Mouse (Mus musculus) WW6 (cell line): ENCODE data around the gene Rbm7.
"Not testable (repeated sequence)": the region's sequence is repeated elsewhere in the genome, so short reads cannot be mapped to it uniquely, and the experiment has no call there.

ENCODE experiments used
- DNase-seq: peaks from one replicate; pipeline ENCODE4 v3.0.0-alpha.2; 2013; ENCODE audit warnings: low read depth, low spot score

The Rbm7 gene

DNA sequence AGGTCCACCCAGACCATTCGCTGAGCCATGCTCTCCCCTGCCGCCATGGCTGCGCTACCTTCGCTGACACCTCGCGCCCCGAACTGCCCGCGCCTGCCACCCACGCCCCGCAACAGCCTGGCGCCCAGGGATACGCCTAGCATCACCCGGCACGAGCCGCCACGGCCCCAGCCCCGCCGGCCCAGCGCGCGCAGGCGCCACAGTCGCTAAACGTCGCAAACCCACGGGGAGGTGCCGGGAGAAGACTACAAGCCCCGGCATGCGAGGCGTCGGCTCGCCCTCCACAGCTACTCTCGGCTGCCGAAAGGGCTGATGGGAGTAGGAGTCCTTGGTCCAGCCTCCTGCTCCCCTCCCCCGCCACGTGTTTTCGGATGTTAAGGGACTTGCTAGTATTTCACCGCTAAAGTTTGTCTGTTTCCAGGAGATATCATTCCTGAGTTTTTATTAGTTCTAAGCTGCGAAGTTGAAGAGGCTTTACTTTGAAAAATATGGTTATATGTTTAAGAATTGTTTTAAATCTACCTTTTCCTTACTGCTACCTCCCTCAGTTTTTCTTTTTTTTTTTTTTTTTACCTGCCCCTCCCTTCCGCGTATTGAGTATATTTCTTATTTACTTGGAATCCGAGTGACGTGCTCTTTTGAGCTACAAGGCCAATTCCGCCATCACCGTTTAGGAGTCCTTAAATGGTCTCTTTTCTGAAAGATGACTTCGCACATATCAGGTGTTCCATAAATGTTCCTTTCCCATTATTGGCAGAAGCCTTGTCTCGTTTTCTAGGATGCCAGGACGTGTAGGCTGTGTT, 14.5 kb downstream of the Rbm7 start, which contains the start of gene Rexo2:
Rexo2 (minus strand) TSS at position 213 of the 803 bp plus-strand sequence.
- peak; percentile 83 for DNase-seq

DNA sequence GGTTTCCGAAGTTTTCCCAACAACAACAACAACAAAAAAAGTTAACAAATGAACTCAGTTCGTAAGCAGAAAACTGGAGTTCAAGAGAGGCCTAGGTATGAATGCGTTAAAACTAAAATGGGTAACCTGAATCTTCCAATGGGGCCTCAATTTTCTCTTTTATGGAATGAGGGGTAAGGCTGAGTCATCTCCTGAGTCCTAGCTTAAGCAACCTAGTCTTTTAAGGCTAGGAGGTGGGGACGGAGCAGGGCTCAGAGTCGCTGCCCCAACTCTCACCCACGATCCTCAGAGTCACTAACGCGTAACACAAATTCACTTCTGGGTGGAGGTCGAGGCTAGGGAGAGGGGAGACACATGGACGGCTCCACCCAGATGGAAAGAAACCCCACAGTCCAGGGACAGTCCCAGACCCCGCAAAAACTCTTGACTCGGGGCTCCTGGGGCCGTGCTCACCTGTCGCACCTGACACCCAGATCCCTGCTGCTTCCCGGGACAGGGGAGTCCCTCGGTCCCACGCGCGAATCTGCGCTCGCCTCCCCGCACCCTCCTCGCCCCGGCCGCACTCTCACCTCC, 15.2 kb downstream of the Rbm7 start:
- no peak for DNase-seq

DNA sequence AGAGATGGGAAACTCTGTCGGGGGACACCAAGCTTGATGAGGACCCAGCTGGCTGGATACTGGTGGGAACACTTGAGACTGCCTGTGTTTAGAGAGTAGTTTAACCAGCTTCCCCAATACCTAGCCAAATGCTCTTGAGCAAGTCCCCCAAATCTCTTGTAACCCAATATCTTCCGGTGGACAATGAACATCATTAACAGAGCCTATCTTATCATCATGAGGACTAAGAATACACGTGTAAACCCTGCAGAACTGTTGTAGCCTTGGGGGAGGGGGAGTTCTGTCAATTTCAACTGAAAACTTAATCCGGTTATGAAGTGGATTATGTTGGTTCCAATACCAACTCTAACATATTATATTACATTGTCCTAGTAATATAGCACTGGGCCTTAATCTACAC, 16.3 kb downstream of the Rbm7 start:
- DNase-seq, result no peak

DNA sequence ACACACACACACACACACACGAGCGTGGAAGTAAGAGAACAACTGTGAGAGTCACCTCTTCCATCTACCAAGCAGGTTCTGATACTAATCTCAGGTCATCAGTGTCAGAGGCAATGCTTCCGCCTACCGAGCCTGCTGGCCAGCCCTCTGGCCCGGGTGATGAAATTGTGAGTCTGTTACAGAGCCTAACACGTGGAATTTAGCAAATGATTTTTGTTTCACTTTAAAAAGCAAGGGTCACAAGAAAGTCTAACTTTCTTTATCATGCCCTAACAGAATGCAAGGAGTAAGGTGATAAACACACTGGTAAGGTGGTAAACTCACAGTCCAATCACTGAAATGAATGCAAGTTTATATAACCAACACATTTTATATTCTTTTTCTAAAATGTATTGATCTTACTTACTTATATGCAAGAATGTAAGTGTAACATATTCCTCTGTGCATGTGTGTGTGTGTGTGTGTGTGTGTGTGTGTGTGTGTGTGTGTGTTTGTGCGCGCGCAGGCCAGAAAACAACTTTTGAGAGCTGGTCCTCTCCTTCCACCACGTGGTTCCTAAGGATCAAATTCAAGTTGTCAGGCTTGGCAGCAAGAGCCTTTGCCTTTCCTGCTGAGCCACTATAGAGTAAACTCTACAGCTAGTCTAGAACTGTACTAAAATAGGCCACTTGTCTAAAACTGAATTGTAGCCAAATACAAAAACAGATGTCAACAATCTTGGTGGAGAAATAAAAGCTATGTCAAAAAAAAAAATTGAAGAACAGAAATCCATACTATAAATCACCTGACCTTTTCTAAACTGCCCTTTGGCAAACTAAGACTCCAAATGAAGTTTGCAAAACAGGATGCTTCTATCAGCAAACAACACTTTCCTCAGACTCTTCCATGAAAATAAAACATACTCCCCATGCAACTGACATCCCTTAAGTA, 18.6 kb downstream of the Rbm7 start:
- no peak for DNase-seq

DNA sequence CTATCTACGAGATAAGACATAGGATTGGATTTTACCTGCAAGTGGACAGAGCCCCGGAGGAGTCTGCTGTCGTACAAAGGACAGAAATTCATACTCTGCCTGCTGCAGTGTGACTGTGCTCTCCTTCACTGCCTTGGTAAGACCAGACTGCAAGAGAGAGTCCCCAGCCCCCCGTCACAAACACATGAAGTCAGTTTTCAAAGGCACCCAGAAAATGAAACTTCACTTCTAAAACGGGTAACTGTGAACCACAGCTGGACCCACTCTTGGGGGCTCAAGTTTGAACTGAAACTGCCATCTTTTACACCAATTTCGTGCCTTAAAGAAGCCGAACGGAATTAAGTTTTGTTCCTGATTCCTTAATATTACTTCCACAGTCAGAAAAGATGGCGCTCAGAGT, 20.7 kb downstream of the Rbm7 start:
- DNase-seq, result no peak

DNA sequence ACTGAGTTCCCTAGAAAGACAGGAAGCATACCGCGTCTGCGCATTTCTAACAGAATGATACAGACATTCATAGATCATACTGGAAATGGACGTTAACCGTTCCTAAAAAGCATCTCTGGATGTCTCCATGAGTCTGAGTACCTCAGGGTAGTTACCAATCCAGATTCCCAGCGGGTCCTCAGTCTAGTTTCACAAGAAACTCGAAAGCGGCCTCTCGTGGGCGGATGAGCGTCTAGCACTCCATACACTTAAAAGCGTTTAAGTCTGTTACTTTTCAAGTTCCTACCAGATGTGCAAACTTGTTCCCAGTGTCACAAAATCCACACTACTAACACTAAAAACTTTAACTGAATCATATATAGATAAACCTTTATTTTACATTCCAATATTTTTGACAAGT, 22.0 kb downstream of the Rbm7 start:
- DNase-seq, result no peak

DNA sequence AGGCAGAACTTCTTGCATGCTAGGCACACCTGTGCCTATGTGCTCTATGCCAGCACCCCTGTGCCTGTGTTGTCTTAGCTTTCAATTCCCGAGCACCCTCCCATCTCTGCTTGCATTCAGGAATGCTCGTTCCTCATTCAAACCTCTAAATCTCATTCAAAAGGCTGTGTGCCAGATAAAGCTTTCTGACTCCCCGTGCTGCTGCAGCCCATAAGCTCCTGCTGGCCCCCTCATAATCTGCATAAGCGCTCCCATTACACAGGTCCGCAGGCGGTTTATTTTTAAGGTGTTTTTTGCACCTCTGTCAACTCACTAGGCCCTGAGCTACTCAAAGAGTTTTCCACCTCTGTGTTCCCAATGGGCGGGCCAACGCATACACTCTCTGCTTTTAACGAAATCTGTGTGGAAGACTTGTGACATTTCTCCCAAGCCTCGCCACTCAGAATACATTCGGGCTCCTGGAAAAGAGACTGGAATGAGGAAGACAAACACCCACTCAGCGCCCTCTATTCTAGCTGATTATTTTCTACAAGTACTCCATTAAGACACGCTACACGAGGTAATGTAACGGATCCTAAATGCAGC, 22.6 kb downstream of the Rbm7 start:
- DNase-seq, result no peak

DNA sequence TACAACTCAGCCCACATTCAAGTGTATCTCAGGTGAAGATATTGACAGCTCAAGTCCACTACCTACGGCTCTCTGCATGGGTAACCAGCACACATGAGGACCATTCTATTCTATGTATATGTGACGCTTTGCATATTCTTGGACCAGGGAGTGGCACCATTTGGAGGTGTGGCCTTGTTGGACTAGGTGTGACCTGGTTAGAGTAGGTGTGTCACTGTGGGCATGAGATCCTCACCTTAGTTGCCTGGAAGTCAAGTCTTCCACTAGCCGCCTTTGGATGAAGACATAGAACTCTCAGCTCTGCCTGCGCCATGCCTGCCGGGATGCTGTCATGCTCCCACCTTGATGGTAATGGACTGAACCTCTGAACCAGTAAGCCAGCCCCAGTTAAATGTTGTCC, 27.6 kb downstream of the Rbm7 start:
- DNase-seq, result not testable (repeated sequence)

DNA sequence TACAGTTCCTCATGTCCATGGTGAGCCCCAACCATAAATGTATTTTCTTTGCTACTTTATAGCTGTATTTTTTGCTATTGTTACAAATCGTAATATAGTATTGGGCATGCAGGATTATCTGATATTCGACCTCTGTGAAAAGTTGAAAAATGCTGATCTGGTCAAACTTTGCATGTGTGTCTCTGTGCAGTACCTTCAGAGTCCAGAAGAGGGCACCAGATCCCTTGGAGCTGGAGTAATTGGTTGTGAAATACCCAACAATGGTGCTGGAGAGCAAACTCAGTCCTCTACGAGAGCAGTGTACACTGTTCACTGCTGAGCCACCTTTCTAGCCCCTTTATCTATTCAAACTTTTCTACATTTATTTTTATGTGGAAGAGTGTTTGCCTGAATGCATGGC, 28.3 kb downstream of the Rbm7 start:
- no peak for DNase-seq

DNA sequence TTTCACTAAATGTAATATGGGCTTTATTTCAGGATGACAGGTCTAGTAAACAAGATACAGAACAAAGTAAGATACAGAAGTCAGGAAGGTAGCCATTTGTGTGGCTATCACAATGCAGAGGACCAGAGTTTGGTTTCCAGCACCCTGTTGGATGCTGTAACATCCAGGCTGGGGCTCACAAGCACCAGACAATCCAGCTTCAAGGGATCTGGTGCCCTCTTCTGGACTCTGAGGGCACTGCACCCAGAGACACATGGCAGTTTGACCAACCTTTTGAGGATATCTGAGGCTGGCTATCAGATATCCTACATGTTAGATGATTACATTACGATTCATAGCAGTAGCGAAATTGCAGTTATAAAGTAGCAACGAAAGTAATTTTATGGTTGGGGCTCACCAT, 29.4 kb downstream of the Rbm7 start:
- DNase-seq, result no peak

DNA sequence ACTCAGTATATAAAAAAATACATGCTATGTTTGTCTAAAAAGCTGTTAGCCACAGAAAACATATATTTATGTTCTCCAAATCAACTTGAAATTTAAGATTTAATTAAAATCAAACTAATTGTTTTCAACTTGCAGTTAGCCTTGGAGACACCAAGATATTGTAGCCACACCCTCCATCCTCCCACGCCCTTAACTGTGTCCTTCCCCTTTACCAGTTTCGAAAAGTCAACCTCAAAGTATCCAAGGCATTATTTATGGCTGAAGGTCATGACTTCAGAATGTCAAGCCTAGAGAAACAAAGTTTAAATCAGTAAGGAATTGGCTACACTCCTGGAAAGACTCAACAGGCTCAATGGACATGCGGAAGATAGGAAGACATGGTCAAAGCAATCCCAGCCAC, 33.6 kb downstream of the Rbm7 start:
- DNase-seq, result no peak

DNA sequence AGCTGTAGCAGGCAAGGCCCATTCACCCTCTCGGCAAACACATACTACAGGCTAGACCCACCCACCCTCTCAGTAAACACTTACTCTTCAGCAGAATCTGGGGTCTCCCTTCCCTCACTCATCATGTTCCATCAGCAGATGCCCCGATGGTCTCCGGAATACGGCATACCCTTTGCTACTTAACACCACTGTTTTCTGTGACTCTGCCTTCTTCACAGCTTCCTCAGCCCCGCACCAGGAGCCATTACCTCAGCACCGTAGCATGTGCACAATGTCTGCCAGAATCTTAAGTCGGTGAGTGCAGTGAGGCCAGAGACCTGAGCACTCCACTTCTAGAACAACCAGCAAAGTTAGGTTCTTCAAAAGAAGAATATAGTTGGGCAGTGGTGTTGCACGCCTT, 34.4 kb downstream of the Rbm7 start:
- DNase-seq, result no peak

DNA sequence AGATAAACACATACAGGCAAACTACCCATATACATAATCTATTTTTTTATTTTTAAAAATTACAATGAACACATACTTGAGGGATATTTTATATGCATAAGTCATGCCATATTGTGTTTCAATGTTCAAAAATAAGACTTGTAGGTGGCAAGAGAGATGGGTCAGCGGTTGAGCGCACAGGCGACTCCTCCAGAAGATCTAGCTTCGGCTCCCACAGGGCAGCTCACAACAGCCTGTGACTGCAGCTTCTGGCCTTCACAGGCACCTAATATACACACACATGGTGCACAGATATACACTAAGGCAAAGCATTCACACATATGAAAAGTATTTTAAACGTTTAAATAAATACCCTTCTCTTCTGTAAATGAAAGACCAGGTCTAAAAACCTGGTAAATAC, 35.7 kb downstream of the Rbm7 start:
- no peak for DNase-seq

DNA sequence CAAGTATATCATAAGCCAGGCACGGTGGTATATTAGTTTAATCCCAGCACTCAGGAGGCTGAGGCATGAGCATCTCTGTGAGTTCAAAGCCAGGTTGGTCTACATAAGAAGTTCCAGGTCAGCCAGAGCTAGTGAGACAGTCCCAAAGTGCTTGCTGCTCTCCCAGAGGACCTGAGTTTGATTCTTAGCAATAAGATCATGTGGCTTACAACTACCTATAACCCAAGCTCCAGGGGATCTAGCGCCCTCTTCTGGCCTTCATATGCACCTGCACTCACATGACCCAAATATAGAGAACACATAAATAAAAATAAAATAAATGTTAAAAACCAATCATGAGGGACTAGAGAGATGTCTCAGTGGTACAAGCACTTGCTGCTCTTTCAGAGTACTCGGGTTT, 36.2 kb downstream of the Rbm7 start:
- no peak for DNase-seq

DNA sequence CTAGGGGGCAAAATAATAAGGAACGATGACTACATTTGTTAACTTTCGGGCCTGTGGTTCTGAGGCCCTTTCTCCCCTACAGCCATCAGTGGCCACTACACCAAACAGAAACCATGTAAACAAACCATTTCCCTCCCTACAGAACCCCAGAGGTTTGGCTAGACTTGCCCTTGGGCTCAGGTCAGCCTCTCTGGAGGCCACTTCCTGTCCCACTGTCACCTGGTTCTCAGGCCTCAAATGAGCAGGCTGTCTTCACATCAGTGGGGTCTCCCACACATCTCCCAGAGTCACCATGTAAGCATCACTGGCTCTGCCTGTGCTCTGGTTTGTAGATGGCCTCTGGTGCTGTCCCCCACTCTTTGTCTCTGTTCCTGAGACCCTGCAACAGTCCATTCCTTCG, 39.1 kb downstream of the Rbm7 start:
- no peak for DNase-seq

DNA sequence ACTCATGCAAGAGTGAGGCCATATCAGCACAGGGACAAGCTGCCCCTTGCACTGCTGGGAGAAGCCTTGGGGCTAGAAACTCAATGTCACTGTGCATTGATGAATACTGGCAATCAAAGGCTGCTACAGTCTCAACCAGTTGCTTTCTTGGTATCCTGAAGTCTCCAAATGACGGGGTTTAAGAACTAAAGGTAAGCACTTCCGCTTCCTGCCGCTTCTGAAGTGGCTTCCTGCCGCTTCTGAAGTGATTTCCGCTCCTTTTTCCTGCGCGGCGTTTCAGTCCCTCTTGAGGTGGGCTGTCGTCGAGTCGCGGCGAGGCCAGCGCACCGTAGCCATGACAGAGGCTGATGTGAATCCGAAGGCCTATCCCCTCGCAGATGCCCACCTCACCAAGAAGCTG, 45.0 kb downstream of the Rbm7 start:
- no peak for DNase-seq

DNA sequence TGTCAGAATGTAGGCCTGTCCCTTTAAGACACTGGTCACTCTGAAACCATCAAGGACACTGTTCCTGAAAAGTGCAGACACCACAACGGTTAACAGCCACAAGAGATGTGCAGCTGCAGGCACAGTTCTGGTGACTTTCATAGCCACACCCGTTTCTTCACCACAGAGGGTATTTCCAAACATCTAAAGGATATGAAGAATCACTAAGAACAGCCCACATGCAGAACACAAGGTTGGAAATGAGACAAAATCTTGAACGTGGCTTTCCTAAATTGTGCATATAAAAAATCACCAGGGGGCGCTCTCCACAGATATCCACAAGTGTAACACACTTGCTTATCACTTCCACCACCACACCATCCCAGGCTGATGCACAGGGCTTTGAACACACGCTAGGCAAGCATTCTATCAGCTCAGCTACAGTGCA, 47.3 kb downstream of the Rbm7 start:
- DNase-seq, result no peak

DNA sequence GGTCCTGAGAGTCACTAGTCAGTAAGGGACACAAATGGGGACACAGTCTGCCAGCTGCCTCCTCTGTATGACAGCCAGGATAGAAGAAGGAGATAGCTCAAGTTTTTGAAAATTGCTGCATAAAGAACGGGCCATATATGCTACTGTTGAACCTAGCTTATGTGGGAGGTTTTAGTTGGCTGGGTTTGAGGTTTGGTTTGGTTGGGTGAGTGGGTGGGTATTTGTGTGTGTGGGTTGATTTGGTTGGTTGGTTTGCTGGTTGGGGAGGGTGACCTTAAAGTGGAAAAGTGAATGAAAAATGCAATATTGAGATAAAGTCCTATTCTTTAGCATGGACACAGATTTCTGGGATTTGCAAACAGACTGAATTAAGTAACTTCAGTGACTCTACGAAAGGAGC, 50.3 kb downstream of the Rbm7 start:
- DNase-seq, result no peak

DNA sequence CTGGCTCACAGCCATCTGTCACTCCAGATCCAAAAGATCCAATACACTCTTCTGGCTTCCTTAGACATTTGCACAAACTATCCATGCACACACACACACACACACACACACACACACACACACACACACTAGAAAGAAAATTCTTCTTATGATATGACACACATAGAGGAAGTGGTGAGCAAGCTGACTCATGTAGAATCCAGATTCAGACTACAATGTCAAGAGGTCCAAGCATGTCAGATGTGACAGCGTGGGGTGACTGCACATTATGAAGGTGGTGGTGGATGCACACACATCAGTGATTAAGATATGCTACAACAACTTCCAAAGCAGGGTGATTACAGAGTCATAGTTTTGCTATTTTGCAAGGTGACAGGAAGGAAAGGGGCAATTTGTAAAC, 51.2 kb downstream of the Rbm7 start:
- DNase-seq, result no peak
